Mouse (Mus musculus) forebrain, embryonic 12.5 days (tissue): ENCODE measurements around the gene Ankrd39. TPM values are rescaled to one million over a fixed set of nuclear protein-coding genes. Genes with fewer than 3 reads are reported as not detected.

ENCODE experiments used
- ATAC-seq: fragments of 200-750 bp; cut with Nextera tagmentation; 2 replicates; pipeline ENCODE4 v1.8.0; 2017; ENCODE audit warnings: moderate TSS enrichment; ENCODE audit not compliant: low FRiP score
- H3K27ac ChIP-seq: fragments of 300-500 bp; sonication (generic); 2 replicates; pipeline ENCODE4 v1.5.1; 2016; ENCODE audit warnings: mild to moderate bottlenecking
- H3K27me3 ChIP-seq: fragments of 300-500 bp; sonication (generic); 2 replicates; pipeline ENCODE4 v1.6.1; 2016; ENCODE audit warnings: mild to moderate bottlenecking
- H3K36me3 ChIP-seq: fragments of 300-500 bp; sonication (generic); replicated peaks from 2 replicates; pipeline ENCODE4 v1.6.1; 2016; ENCODE audit warnings: mild to moderate bottlenecking
- H3K4me1 ChIP-seq: fragments of 300-500 bp; sonication (generic); 2 replicates; pipeline ENCODE4 v1.6.1; 2016
- H3K4me2 ChIP-seq: fragments of 300-500 bp; sonication (generic); 2 replicates; pipeline ENCODE4 v1.6.1; 2016; ENCODE audit warnings: mild to moderate bottlenecking, moderate library complexity
- H3K4me3 ChIP-seq: fragments of 300-500 bp; sonication (generic); replicated peaks from 2 replicates; pipeline ENCODE4 v1.5.1; 2016; ENCODE audit warnings: mild to moderate bottlenecking
- H3K9ac ChIP-seq: fragments of 300-500 bp; sonication (generic); 2 replicates; pipeline ENCODE4 v1.6.1; 2016; ENCODE audit warnings: mild to moderate bottlenecking
- H3K9me3 ChIP-seq: fragments of 300-500 bp; sonication (generic); 2 replicates; pipeline ENCODE4 v1.6.1; 2016
- WGBS: fragments of 180-500 bp; shearing (Covaris S2); methylation state at CpG from one replicate; pipeline ENCODE4 v1.1.7; 2016; 5-methylcytosine and 5-hydroxymethylcytosine counted together
- polyA plus RNA-seq: library from polyadenylated mRNA; unstranded; fragments of >200 nt; fragmentation: Nextera tagmentation; extraction: Ambion mirVana; gene quantifications from 2 replicates; pipeline ENCODE4 v1.2.1, GENCODE M21; 2016

Ankrd39 gene
- polyA plus RNA-seq, 1 experiment from 2014 or later, result 16.7 TPM

DNA sequence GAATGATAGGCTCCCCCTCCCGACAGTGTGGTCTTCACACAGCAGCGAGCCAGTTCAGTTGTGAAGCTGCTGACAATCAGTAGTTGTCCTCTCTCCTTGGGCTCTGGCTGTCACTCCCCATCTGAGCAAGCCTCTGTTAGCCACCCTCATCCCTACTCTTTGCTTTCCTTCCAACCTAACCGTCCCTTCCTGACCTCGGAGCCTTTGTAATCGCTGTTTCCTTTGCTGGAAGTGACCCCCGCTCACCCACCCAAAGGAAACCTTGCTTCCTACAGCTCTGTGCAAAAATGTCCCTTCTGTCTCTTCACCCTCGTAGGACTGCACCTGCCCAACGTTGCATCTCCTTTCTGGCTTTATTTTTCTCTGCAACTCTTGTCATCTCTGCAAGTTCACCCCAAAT, 35.0 kb upstream of the Ankrd39 start:
- Histone ChIP-seq H3K4me1 (peaks cover 23% of the 10 kb centered on the region), H3K9ac (no peak overlapping the region), H3K36me3 (no peaks in the 10 kb centered on the region), H3K27me3 (peaks cover 84% of the 10 kb centered on the region), H3K27ac (no peak overlapping the region), H3K4me3 (no peak overlapping the region), H3K9me3 (no peaks in the 10 kb centered on the region), H3K4me2 (no peak overlapping the region)
- ATAC-seq, result no peak
- WGBS, result 74% methylated on average over 8 of the region's 8 CpGs

DNA sequence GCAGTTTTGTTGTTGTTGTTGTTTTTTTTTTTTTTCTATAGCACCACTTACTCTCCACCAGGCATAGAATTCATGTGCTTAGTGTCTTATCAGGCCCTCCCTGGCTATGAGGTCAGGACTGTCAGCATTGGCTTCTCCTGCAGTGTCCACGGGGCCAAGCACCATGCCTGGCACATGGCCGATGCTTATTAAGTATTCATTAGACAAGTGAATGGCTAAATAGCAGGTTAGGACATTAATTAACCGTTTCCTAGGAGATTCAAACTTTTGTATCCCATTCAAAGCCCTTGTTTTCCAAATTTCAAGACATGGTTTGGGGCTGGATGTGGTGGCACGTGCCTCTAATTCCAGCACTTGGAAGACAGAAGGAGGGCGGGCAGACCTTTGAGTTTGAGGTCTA, 34.0 kb upstream of the Ankrd39 start:
- Histone ChIP-seq H3K27ac (peak overlapping the region; percentile 81), H3K9ac (no peak overlapping the region), H3K4me3 (no peak overlapping the region), H3K27me3 (peaks cover 83% of the 10 kb centered on the region), H3K4me1 (peaks cover 26% of the 10 kb centered on the region), H3K4me2 (no peak overlapping the region), H3K36me3 (no peaks in the 10 kb centered on the region), H3K9me3 (no peaks in the 10 kb centered on the region)
- no peak for ATAC-seq
- WGBS, result 25% methylated on average over 5 of the region's 5 CpGs

DNA sequence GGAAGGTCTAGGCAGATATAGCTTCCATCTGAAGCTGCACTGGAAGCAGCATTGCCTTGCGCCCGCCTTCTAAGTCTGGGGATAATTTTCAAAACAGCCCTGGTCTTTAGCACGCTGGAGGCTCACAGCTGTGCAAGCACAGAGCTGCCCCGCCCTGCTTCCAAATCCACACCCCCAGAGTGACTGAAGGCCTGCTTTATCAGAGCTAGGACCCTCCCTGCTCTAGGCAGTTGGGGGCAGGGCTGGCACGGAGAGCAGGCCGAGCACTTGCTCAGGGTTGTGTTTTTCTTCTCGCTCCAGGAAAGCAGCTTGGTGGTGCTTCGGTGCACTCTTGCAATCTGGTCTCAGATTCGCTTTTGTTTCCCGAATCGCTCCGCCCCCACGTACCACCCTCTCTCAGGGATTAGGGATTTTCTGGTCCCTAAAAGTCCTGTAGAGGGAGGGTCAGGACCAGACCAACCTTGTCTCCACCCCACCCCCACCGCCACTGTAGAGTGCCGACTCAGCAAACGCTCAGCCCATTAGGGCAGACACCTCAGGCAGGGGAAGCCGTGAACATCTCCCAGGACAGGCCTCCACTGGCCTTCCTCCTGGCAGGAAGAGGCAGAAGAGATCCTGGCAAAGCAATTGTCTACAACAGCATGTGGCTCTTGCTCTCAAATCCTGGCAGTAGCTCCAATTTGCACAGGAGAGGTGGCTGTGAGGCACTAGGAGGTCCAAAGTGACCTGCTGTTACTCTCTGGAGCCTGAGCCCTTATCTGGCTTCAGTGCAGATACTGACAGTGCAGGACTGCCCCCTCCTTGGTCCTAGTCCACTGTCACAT, 33.4 kb upstream of the Ankrd39 start:
- Histone ChIP-seq H3K36me3 (no peaks in the 10 kb centered on the region), H3K4me3 (peak overlapping the region; percentile 14; the same call in 1 of the 2 replicates), H3K4me2 (peak overlapping the region; percentile 48), H3K27ac (peak overlapping the region; percentile 81), H3K27me3 (peaks cover 77% of the 10 kb centered on the region), H3K9ac (peak overlapping the region; percentile 40; the same call in 1 of the 2 replicates), H3K4me1 (peaks cover 33% of the 10 kb centered on the region), H3K9me3 (no peaks in the 10 kb centered on the region)
- WGBS, result under 1% methylated on average over 17 of the region's 17 CpGs
- peak; percentile 88 for ATAC-seq

DNA sequence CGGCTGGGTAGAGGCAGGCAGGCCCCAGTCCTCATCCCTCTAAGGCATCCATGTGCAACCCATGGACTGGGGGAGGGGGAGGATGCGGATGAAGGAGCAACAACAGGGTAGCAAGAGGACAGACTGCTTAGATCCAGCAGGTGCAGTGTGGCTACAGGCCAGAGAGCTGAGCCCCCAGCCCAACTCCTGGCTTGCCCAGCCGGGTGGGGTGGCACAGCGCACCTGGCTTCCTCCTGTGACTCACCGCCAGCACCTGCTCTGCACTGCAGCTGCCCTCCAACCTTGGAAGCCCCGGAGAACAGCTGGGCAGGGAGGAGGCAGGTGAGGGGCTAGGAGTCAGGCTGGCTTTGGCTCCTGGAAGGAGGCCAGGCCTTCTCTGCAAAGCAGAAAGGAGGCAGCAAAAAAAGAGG, 32.7 kb upstream of the Ankrd39 start:
- peak overlapping the region; percentile 40; the same call in 1 of the 2 replicates for H3K9ac ChIP-seq

DNA sequence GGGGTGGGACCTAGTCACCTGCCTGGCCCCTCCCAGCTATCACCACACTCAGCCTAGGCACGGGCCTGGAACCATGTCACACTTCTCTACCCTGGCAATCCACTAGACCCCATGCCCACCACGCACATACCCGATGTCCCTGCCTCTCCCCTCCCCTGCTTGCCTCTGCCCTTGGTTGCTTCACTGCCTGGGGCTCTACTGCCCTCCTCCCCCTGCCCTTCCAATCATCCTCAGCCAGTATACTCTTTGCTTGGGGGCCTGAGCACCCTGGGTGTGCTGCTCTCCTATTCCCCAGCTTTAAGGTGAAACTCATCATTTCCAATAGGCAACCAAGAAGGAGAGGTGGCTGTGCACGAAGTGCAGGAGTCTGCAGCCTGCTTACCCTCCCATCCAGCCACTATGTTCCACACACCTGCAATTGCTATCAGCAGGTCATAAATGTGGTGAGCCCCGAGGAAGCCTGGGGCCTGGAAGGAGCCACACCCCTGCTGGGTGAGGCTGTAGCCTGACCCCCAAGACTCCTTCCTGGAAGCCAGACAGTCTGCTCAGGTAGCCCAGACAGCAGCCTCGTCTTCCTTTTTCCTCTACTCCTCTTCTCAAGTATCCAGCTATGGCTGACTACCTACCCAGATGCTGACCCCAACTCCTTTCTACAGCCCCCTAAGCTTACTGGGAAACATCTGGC, 29.9 kb upstream of the Ankrd39 start:
- Histone ChIP-seq H3K27me3 (peaks cover 47% of the 10 kb centered on the region), H3K4me1 (peaks cover 35% of the 10 kb centered on the region), H3K4me3 (no peak overlapping the region), H3K9ac (no peak overlapping the region), H3K36me3 (no peaks in the 10 kb centered on the region), H3K27ac (no peak overlapping the region), H3K9me3 (no peaks in the 10 kb centered on the region), H3K4me2 (no peak overlapping the region)
- ATAC-seq, result no peak
- WGBS, result 76% methylated on average over 6 of the region's 6 CpGs

More for the DNA sequence above, 32.7 kb upstream of the Ankrd39 start:
- peak; percentile 44 for ATAC-seq
- Histone ChIP-seq H3K27me3 (peaks cover 73% of the 10 kb centered on the region), H3K9me3 (no peaks in the 10 kb centered on the region), H3K4me3 (no peak overlapping the region), H3K4me2 (peak overlapping the region; percentile 48), H3K36me3 (no peaks in the 10 kb centered on the region), H3K4me1 (peaks cover 35% of the 10 kb centered on the region), H3K27ac (peak overlapping the region; percentile 81)
- 8% methylated on average over 6 of the region's 6 CpGs for WGBS

DNA sequence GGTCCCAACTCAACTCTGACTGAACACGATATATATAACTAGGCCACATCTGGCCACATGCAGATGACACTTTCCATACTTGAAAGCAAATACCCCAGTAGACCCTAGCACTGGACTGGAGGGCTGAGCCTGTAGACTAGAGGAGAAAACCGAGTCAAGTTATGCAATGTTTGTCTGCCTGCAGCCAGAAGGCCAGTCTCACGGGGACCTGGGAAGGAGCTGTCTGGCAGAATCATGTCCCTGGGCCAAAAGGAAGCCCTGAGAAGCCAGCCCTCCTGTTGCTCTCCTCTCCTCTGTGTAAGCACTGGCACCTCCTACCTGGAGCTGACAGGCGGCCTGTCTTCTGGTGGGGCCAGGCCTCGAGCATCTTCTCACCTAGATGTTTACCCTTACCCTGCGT, 28.1 kb upstream of the Ankrd39 start:
- Histone ChIP-seq H3K9ac (no peak overlapping the region), H3K9me3 (no peaks in the 10 kb centered on the region), H3K27ac (no peak overlapping the region), H3K27me3 (peaks cover 49% of the 10 kb centered on the region), H3K4me3 (no peak overlapping the region), H3K4me2 (no peak overlapping the region), H3K4me1 (peaks cover 22% of the 10 kb centered on the region), H3K36me3 (no peaks in the 10 kb centered on the region)
- 73% methylated on average over 6 of the region's 6 CpGs for whole genome bisulfite sequencing
- no peak for ATAC-seq

DNA sequence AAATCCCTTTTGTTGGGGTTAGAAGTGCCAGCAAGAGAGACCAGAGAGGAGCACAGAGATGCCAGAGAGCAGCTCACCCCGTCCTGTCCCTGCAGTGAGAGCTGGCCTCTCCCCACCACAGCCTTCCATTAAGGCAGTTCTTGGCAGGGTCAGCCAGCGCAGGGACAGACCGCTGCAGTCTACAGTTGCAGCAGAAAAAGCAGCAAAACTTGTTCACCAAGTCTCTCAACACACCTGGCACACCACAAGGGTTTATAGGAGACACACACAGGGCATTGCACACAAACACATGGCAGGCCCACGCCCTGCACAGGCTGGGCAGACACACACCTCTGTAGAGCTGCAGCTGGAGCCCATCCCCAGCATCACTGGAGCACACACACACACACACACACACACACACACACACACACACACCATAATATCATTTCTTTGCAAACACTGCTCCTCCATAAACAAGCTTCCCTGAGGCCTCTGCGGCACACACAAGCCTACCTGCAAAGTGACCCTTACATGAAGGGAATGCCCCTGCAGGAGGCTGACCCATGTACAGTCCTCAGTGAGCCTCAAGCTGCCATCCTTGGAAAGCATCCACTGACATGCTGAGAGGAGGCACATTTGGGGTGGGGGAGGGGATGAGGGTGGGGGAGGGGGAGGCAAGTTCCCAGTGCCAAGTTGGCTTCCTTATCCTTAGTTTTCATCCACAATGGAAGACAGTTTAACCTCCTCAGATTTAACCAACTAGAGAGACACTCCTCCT, 27.1 kb upstream of the Ankrd39 start:
- no peak overlapping the region for H3K4me2 ChIP-seq
- 0 out of 2 replicates have a peak overlapping the region, but pooled peaks have one; percentile 18 for H3K9ac ChIP-seq
- H3K27ac ChIP-seq, result no peak overlapping the region
- H3K27me3 ChIP-seq, result peaks cover 41% of the 10 kb centered on the region
- WGBS, result 80% methylated on average over 5 of the region's 5 CpGs
- peaks cover 13% of the 10 kb centered on the region for H3K4me1 ChIP-seq
- ATAC-seq, result no peak
- no peak overlapping the region for H3K4me3 ChIP-seq
- H3K9me3 ChIP-seq, result no peaks in the 10 kb centered on the region
- no peaks in the 10 kb centered on the region for H3K36me3 ChIP-seq

DNA sequence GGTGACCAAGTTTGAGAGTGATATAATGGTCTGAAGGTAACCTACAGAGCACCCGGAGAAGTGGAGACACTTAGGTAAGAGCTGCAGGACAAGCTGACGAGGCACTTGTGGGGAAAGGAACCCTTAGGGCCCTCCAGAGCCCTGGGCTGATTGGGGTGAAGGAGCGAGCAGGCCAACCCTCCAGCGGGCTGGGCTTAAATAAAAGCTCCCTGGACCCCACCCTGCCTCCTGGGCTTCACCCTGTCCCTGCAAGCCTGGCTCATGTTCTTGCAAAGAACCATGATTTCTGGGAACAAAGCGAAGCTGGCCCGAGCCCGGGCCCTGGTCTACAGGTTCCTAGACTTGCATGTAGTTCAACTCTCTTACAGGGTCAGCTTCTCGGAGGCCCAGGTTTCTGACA, 26.3 kb upstream of the Ankrd39 start:
- Histone ChIP-seq H3K9ac (no peak overlapping the region), H3K4me1 (peaks cover 12% of the 10 kb centered on the region), H3K4me3 (no peak overlapping the region), H3K4me2 (no peak overlapping the region), H3K9me3 (no peaks in the 10 kb centered on the region), H3K27me3 (peaks cover 34% of the 10 kb centered on the region), H3K27ac (no peak overlapping the region), H3K36me3 (no peaks in the 10 kb centered on the region)
- ATAC-seq, result no peak
- WGBS, result 87% methylated on average over 8 of the region's 8 CpGs

DNA sequence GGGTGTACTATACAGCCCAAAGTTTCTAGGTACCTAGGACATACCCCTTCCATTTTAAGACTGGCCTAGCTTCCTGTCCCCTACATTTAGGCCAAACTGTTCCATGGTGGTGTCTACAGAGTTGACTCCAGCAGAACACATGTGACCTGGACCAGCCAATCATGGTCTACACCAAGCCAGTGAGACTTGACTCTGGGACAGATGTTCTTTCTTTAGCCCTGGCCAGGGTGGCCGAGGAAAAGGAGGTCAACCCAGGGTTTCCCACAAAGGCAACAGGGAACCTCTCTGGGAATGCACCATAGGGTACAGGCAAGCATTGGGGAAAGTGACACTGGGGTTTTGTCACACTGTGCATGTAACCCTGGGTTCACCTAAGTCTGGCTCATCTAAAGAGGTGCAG, 25.5 kb upstream of the Ankrd39 start:
- H3K9ac ChIP-seq, result no peak overlapping the region
- H3K4me3 ChIP-seq, result no peak overlapping the region
- peaks cover 12% of the 10 kb centered on the region for H3K4me1 ChIP-seq
- H3K27me3 ChIP-seq, result peaks cover 31% of the 10 kb centered on the region
- no peak overlapping the region for H3K4me2 ChIP-seq
- ATAC-seq, result no peak
- no peak overlapping the region for H3K27ac ChIP-seq
- no peaks in the 10 kb centered on the region for H3K36me3 ChIP-seq
- H3K9me3 ChIP-seq, result no peaks in the 10 kb centered on the region
- 69% methylated on average over 1 of the region's 1 CpGs for WGBS

DNA sequence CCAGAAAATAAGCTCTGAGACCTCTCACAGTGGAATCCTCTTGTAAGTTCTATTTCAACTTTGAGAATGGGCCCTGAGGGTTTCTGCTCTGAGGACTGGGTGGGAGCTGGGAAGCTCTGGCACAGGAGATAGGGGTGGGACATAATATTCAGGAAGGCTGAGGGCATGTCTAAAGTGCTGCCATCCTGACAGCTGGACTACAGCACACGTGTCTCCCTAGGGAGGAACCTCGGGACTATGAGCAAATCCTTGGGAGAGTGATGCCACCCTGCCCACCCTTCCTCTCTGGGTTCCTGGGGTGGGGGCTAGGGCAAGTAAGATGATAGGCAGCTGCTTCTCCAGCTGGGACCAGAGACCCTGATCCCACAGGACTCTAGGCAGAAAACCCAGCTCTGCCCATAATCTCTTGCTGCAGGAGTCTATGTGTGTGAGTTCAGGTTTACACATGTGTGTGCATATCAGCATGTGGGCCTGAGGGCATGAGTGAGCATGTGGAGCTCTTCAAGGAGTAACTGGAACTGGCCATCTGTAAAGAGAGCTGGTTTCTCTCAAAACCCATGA, 25.0 kb upstream of the Ankrd39 start:
- WGBS, result 77% methylated on average over 2 of the region's 2 CpGs
- no peak overlapping the region for H3K9ac ChIP-seq
- H3K4me1 ChIP-seq, result peaks cover 12% of the 10 kb centered on the region
- peaks cover 26% of the 10 kb centered on the region for H3K27me3 ChIP-seq
- no peaks in the 10 kb centered on the region for H3K9me3 ChIP-seq
- no peak overlapping the region for H3K4me2 ChIP-seq
- H3K36me3 ChIP-seq, result no peaks in the 10 kb centered on the region
- no peak overlapping the region for H3K4me3 ChIP-seq
- no peak overlapping the region for H3K27ac ChIP-seq
- no peak for ATAC-seq

DNA sequence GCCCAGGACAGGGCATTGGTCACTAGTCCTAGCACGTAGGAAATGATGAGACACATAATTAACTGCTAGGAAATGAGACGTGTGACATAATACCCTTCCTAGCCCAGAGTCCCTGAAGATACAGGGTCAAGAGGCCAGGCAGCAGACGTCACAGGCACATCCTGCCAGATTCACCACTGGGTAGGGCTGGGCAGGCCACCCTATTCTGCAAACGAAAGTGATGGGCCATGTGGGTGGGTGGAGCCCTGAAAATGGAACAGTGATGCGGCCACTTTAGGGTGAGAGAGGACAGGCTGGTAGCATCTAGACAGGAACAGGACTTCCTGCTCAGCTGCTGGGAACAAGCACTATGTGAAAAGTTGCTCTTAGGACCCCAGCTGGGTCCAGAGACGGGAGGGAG, 24.4 kb upstream of the Ankrd39 start:
- no peak overlapping the region for H3K27ac ChIP-seq
- no peak overlapping the region for H3K4me3 ChIP-seq
- peaks cover 20% of the 10 kb centered on the region for H3K27me3 ChIP-seq
- 57% methylated on average over 6 of the region's 6 CpGs for WGBS
- no peak overlapping the region for H3K9ac ChIP-seq
- H3K4me1 ChIP-seq, result peaks cover 12% of the 10 kb centered on the region
- H3K9me3 ChIP-seq, result no peaks in the 10 kb centered on the region
- no peaks in the 10 kb centered on the region for H3K36me3 ChIP-seq
- ATAC-seq, result no peak
- no peak overlapping the region for H3K4me2 ChIP-seq

DNA sequence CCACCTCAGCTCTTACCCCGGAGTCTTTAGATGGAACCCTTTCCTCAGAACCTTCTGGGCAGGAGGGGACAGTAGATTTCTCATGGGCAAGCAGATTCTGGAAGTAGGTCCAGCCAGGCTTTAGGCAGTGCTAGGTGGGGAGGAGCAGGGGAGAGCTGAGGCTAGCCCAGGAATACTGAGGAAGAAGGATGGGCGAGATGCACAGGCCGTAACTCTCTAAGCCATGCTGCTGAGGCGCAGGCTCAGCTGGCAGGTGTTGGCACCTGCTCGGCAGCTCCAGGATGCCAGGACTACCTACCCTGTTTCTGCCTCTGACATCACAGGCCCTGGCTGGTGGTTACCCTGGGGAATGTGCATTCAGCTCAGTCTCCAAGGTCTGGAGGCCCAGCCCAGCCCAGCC, 23.1 kb upstream of the Ankrd39 start:
- Histone ChIP-seq H3K4me2 (no peak overlapping the region), H3K9me3 (no peaks in the 10 kb centered on the region), H3K9ac (no peak overlapping the region), H3K27me3 (peaks cover 15% of the 10 kb centered on the region; the same call in 1 of the 2 replicates), H3K4me1 (peaks cover 5% of the 10 kb centered on the region; the same call in 1 of the 2 replicates), H3K36me3 (no peaks in the 10 kb centered on the region), H3K27ac (no peak overlapping the region), H3K4me3 (no peak overlapping the region)
- no peak for ATAC-seq
- WGBS, result 86% methylated on average over 5 of the region's 5 CpGs
